Mouse (Mus musculus) midbrain, embryonic 15.5 days (tissue): ENCODE measurements around the gene Il2rb. TPM values are rescaled to one million over a fixed set of nuclear protein-coding genes. Genes with fewer than 3 reads are reported as not detected.

Source experiments
- ATAC-seq: fragments of 200-750 bp; cut with Nextera tagmentation; replicated peaks from 2 replicates; pipeline ENCODE4 v1.8.0; 2017; ENCODE audit warnings: moderate TSS enrichment
- H3K27ac ChIP-seq: fragments of 300-500 bp; sonication (generic); 2 replicates; pipeline ENCODE4 v1.5.1; 2015; ENCODE audit warnings: mild to moderate bottlenecking, inconsistent platforms
- H3K27me3 ChIP-seq: fragments of 300-500 bp; sonication (generic); replicated peaks from 2 replicates; pipeline ENCODE4 v1.6.1; 2015; ENCODE audit warnings: inconsistent platforms
- H3K36me3 ChIP-seq: fragments of 300-500 bp; sonication (generic); replicated peaks from 2 replicates; pipeline ENCODE4 v1.6.1; 2015; ENCODE audit warnings: inconsistent platforms
- H3K4me1 ChIP-seq: fragments of 300-500 bp; sonication (generic); 2 replicates; pipeline ENCODE4 v1.6.1; 2015; ENCODE audit warnings: inconsistent platforms
- H3K4me2 ChIP-seq: fragments of 300-500 bp; sonication (generic); 2 replicates; pipeline ENCODE4 v1.6.1; 2015; ENCODE audit warnings: inconsistent platforms, mild to moderate bottlenecking, moderate library complexity
- H3K4me3 ChIP-seq: fragments of 300-500 bp; sonication (generic); 2 replicates; pipeline ENCODE4 v1.5.1; 2015; ENCODE audit warnings: mild to moderate bottlenecking, inconsistent platforms
- H3K9ac ChIP-seq: fragments of 300-500 bp; sonication (generic); 2 replicates; pipeline ENCODE4 v1.6.1; 2015; ENCODE audit warnings: mild to moderate bottlenecking, inconsistent platforms
- H3K9me3 ChIP-seq: fragments of 300-500 bp; sonication (generic); 2 replicates; pipeline ENCODE4 v1.6.1; 2016; ENCODE audit warnings: inconsistent platforms
- WGBS: fragments of 180-500 bp; shearing (Covaris S2); methylation state at CpG from one replicate; pipeline ENCODE4 v1.1.7; 2015; ENCODE audit warnings: mixed read lengths; 5-methylcytosine and 5-hydroxymethylcytosine counted together
- polyA plus RNA-seq: library from polyadenylated mRNA; unstranded; fragments of >200 nt; fragmentation: Nextera tagmentation; extraction: Ambion mirVana; gene quantifications from 2 replicates; pipeline ENCODE4 v1.2.1, GENCODE M21; 2015

The Il2rb gene
- polyA plus RNA-seq: 0.05 TPM in 1 of 2 replicates, not detected in the other

DNA sequence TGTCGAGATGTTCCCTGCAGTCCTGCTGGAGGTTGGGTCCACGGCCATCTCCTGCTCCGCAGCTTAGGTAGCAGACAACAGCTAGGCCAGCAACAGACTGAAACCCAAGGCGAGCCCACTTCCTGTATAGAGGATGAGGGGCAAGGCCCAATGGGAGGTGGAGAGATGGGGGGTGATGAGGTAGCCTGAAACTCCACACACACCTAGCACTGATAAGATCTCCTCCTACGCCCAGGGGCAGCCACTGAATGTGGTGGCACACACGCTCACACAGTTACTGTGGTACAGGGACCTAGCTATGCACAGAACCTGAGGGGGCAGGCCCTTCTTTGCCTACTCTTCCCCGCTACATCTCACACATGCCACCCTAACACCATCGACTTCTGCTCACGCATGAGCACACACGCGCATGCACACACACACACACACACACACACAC, at the start of gene Il2rb:
Gene Il2rb (minus strand): TSS at position 304 of the 439 bp plus-strand sequence.
- no peaks in the 10 kb centered on the region for H3K27me3 ChIP-seq
- 92% methylated on average over 11 of the region's 11 CpGs for WGBS
- no peak within 1 kb of the TSS for H3K9ac ChIP-seq
- no peak for ATAC-seq
- H3K36me3 ChIP-seq: no peaks in the 10 kb centered on the region
- no peak within 1 kb of the TSS for H3K4me2 ChIP-seq
- no peaks in the 10 kb centered on the region for H3K4me1 ChIP-seq
- H3K27ac ChIP-seq: no peak within 1 kb of the TSS
- no peak within 1 kb of the TSS for H3K4me3 ChIP-seq
- no peaks in the 10 kb centered on the region for H3K9me3 ChIP-seq

DNA sequence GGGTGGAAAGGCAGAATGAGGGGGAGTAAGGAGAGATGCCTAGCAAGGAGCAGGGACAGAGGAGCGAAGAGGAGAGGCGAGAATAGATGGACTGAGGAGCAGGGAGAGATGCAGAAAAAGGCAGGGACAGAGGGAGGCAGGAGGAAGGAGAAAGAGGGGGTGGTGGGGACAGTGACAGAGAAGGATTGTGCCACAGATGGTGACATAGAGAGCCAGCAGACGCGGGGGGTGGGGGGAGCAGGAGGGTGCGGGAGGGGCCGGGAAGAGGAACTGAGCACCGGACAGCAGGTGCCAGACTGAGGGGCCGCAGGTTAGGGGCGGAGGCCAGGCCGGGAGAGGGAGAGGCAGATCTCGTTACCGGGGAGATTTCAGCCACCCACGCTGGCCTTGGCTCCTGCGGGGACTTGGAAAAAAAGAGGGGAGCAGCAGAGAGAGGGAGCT, 49.5 kb upstream of the Il2rb start, which contains the start of gene Sstr3:
Gene Sstr3 (minus strand): TSS at position 125 of the 441 bp plus-strand sequence.
- Histone ChIP-seq H3K9me3 (no peaks in the 10 kb centered on the region), H3K9ac (peak within 1 kb of the TSS; percentile 17; the same call in 1 of the 2 replicates), H3K4me3 (no peak within 1 kb of the TSS), H3K36me3 (no peaks in the 10 kb centered on the region), H3K27ac (no peak within 1 kb of the TSS), H3K27me3 (peaks cover 5% of the 10 kb centered on the region), H3K4me2 (peak within 1 kb of the TSS; percentile 38), H3K4me1 (peaks cover 14% of the 10 kb centered on the region)
- WGBS: 12% methylated on average over 14 of the region's 14 CpGs
- no peak for ATAC-seq

DNA sequence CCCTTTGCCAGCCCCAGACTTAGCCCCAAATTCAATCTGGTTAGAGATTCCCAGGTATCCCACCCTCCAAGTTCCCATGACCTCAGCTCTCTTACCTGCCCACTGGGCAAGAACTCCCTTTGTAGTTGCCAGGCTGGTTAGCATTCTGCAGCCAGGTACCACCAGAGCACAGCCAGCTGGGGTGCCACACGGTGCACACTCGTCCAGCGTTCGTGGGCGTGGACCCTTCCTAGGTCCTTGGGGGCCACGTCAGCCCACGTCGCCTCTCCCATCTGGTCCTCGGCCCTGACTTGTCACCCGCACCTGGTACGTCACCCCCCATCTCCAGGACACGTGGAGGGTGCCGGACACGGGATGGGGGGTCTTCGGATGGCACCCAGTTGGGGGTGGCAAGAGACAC, 49.0 kb upstream of the Il2rb start:
- H3K36me3 ChIP-seq: no peaks in the 10 kb centered on the region
- 83% methylated on average over 15 of the region's 15 CpGs for WGBS
- H3K27ac ChIP-seq: no peak overlapping the region
- no peak overlapping the region for H3K9ac ChIP-seq
- no peak overlapping the region for H3K4me2 ChIP-seq
- no peaks in the 10 kb centered on the region for H3K9me3 ChIP-seq
- peaks cover 14% of the 10 kb centered on the region for H3K4me1 ChIP-seq
- H3K4me3 ChIP-seq: no peak overlapping the region
- ATAC-seq: no peak
- H3K27me3 ChIP-seq: peaks cover 5% of the 10 kb centered on the region

DNA sequence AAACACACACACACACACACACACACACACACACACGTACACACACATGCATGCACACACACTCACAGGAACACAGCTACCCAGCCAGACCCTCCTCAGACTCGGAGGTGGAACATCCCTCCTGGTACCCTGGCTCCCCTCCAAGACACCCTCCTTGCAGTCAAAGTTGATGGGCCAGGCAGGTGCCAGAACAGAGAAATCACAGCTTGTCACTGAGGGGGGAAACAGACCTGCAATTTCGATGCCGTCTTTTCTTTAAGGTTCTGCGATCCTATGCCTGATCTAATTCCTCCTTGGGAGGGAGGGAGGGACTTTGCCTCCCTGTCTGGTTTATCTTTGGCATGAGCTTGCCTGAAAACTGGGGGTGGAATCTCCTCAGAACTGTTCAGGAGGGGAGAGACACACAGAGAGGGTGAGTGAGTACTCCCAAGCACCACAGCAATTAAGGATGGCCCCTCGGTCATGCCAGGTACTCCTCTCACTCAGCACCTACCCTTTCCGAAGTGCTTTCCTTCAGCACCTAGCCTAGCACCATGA, 47.8 kb upstream of the Il2rb start:
- H3K27me3 ChIP-seq: peaks cover 5% of the 10 kb centered on the region
- no peak overlapping the region for H3K4me3 ChIP-seq
- peaks cover 10% of the 10 kb centered on the region for H3K4me1 ChIP-seq
- H3K9me3 ChIP-seq: no peaks in the 10 kb centered on the region
- H3K4me2 ChIP-seq: no peak overlapping the region
- 67% methylated on average over 7 of the region's 7 CpGs for whole genome bisulfite sequencing
- H3K9ac ChIP-seq: no peak overlapping the region
- H3K36me3 ChIP-seq: no peaks in the 10 kb centered on the region
- ATAC-seq: no peak
- no peak overlapping the region for H3K27ac ChIP-seq

DNA sequence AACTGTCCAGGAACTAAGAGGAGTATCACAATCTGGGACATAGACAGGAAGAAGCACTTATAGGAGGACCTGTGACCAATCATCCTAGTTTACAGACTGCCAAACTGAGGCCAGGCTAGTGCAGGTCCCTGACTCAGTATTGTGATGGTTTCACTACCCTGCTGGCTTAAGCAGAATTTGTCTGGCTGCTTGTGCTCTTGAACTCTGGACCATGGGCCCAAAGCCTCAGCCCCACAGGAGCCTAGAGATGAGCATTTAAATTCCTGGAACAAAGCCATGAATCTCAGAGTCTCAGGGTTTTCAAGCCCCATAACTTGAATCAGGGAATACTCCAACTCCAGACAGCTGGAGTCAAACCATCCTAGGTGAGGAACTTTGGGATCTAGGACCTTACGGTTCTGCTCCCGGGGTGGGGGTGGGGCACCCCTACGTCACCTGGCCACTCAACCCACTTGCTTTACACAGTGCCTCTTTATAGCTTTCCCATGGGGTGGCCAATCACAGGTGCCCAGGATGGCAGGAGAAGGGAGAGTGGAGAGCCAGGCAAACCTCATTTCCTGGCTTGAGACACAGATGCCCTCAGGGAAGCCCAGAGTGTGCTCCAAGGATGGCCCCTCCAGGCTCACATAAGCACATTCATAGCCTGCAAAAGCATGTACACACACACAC, 47.2 kb upstream of the Il2rb start:
- Histone ChIP-seq H3K36me3 (no peaks in the 10 kb centered on the region), H3K9me3 (no peaks in the 10 kb centered on the region), H3K4me2 (no peak overlapping the region), H3K4me3 (no peak overlapping the region), H3K9ac (no peak overlapping the region), H3K4me1 (peaks cover 10% of the 10 kb centered on the region), H3K27ac (no peak overlapping the region), H3K27me3 (peaks cover 5% of the 10 kb centered on the region)
- WGBS: 71% methylated on average over 3 of the region's 3 CpGs
- ATAC-seq: no peak

DNA sequence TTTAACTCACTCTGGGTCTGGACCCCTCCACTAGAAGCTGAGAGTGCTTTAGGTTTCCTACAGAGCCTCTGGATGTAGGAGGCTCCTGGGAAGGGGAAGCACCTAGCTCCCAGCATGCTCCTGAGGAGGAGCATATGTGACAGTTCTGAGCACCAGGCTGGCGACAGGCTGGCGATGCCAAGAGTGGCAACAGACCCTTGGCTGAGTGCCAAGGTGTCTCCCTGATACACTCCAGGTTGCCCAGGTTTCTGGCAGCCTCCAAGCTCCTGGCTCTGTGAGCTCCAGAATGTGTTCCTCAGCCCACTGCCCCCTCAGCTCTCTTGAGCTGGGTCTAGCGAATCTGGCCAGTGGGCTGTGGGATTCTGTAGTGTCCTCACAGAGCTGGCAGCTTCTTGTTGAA, 46.5 kb upstream of the Il2rb start:
- H3K4me1 ChIP-seq: peaks cover 10% of the 10 kb centered on the region
- no peak overlapping the region for H3K4me3 ChIP-seq
- no peak for ATAC-seq
- no peaks in the 10 kb centered on the region for H3K36me3 ChIP-seq
- no peak overlapping the region for H3K9ac ChIP-seq
- WGBS: 78% methylated on average over 3 of the region's 3 CpGs
- no peak overlapping the region for H3K4me2 ChIP-seq
- no peaks in the 10 kb centered on the region for H3K9me3 ChIP-seq
- no peak overlapping the region for H3K27ac ChIP-seq
- peaks cover 5% of the 10 kb centered on the region for H3K27me3 ChIP-seq

DNA sequence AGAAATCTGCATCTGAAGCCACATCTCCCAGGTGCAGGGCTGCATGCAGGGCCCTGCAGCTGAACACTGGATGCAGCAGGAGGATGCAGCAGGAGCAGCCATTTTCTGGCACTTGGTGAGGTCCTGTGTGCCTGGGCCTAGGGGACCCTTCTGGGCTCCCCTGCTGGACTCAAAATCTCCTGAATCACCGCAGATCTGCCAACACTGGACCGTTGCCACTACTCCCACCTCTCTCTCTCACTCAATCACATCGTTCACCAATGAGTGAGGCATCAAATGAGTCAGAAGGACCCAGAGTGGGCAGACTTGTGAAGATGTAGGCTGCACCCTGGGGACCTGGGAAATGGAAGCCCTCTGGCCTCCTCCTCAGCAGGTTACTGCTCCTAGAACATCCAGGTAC, 46.0 kb upstream of the Il2rb start:
- peaks cover 13% of the 10 kb centered on the region for H3K4me1 ChIP-seq
- H3K9ac ChIP-seq: no peak overlapping the region
- H3K4me2 ChIP-seq: no peak overlapping the region
- WGBS: 77% methylated on average over 3 of the region's 3 CpGs
- H3K27ac ChIP-seq: no peak overlapping the region
- H3K4me3 ChIP-seq: no peak overlapping the region
- ATAC-seq: no peak
- peaks cover 5% of the 10 kb centered on the region for H3K27me3 ChIP-seq
- no peaks in the 10 kb centered on the region for H3K9me3 ChIP-seq
- H3K36me3 ChIP-seq: no peaks in the 10 kb centered on the region

DNA sequence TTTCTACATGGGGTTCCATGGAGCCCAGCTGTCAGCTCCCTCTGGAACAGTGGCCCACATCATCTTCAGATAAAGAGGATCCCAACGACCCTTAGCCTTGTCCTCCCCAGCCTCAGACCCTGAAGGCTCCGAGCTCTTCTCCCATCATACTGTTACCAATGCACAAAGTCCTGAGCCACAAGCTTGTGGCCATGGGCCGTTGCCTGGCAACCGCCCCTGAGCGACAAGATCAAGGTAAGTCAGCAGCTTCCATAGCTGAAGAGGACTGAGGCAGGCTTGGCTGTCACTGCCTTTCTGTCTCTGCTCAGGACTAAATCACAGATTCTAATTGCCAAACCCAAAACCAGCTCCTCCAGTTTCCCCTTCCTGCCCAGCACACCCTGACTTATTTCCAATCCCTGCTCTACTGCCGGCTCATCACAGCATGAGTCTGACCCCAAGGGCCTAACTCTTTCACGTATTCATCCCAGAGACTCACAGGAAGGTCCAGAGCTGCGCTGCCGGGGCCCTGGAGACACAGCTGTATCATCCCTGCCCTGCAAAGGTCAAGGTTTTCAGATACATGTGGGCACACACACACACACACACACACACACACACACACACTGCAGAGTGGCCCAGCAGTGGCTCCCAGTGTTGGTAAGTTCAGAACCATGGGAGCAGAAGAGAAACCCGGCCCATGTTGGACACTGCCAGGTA, 40.8 kb upstream of the Il2rb start:
- Histone ChIP-seq H3K27ac (peak overlapping the region; percentile 52; the same call in 1 of the 2 replicates), H3K4me1 (peaks cover 24% of the 10 kb centered on the region), H3K9me3 (no peaks in the 10 kb centered on the region), H3K27me3 (no peaks in the 10 kb centered on the region; the same call in none of the 2 replicates), H3K4me2 (no peak overlapping the region), H3K36me3 (no peaks in the 10 kb centered on the region), H3K9ac (0 out of 2 replicates have a peak overlapping the region, but pooled peaks have one; percentile 4), H3K4me3 (no peak overlapping the region)
- ATAC-seq: no peak
- 36% methylated on average over 10 of the region's 10 CpGs for WGBS

DNA sequence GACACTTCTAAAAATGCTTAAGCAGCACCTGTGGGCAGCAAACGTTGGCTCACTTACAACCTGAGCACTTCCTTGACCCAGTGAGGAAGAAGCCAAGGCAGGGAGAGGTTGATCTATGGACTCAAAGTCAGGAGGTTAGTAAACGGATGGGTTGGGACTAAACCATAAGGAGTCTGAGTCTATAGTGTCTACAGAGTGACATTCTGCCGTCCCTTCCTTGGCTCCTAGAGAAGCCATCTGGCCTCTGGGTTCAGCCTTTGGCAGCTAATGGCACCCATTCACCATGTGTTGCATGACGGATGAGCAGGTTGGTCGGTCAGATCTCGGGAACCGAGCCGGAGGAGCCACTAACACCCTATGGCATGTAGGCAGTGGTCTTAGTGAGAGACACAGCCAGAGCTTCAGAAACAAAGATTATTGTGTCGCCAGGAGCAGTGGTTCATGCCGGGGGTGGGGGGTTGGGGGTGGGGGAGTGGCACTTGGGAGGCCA, 38.3 kb upstream of the Il2rb start:
- H3K36me3 ChIP-seq: no peaks in the 10 kb centered on the region
- H3K27me3 ChIP-seq: no peaks in the 10 kb centered on the region; the same call in 1 of the 2 replicates
- WGBS: 80% methylated on average over 10 of the region's 10 CpGs
- H3K4me1 ChIP-seq: peaks cover 38% of the 10 kb centered on the region
- H3K4me2 ChIP-seq: no peak overlapping the region
- no peak for ATAC-seq
- no peak overlapping the region for H3K27ac ChIP-seq
- no peaks in the 10 kb centered on the region for H3K9me3 ChIP-seq
- no peak overlapping the region for H3K4me3 ChIP-seq
- no peak overlapping the region for H3K9ac ChIP-seq

DNA sequence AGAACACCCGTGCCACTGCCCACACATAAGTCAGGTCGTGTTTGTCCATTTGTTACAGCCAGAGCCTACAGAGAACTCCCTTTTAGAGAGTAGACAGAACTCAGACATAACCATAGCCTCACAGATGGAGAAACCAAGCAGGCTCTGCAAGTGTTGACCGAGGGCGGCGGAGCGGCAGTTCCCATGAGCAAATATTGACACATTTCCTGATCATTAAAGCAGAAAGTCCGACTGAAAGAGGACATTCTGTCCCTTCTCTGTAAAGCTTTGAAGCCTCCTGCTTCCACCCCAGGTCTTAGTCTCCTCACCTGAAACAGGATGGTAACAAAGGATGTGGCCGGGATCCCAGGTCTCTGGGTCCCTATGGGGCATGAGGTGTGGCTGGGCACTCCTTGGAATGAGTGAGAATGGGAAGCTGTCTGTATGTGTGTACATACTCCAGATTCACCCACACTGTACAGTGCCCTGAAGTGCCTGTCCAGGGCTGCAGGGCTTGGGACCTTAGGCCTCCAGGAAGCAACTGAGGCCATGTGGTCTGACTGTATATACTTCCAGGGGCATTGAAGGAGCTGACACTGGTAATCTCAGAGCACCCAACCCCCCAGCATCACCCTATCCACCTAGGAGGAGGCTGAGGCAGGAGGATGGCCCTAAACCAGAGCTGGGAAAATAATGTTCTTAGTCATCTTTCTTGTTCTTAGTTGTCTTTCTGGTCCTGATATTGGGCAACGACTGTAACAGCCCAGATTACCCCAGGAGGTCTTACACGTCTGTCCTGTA, 37.7 kb upstream of the Il2rb start:
- 71% methylated on average over 10 of the region's 10 CpGs for WGBS
- ATAC-seq: no peak
- 0 out of 2 replicates have a peak overlapping the region, but pooled peaks have one; percentile 21 for H3K27ac ChIP-seq

DNA sequence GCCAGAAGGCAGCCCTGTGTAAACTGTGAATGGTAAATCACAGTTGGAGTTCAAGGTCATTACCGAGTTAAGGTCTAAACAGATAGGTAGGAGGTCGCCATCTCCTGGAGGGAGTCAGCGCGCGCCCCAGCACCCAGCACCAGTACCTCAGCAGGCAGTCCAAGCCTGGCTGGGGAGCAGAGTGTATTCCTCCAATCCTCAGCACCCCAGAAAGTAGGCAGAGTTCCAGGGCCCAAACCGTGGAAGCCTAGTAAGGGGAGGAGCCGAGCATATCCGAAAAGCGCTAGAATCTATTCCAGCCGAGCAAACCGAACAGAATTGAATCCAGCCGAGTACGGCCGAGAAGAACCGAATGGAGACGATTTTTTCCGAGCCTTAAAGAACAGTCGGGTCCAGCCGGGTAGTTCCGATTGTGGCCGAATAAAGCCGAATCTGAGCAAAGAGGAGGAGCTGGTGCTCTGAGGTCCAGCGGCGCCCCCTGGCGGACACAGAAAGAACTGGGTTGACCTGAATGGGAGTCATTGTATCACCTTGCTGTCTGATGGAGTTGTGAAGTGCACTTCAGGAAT, 36.9 kb upstream of the Il2rb start:
- Histone ChIP-seq H3K4me2 (peak overlapping the region; percentile 59), H3K36me3 (no peaks in the 10 kb centered on the region), H3K9ac (peak overlapping the region; percentile 41; the same call in 1 of the 2 replicates), H3K27ac (peak overlapping the region; percentile 84), H3K27me3 (no peaks in the 10 kb centered on the region), H3K9me3 (no peaks in the 10 kb centered on the region), H3K4me1 (peaks cover 38% of the 10 kb centered on the region), H3K4me3 (peak overlapping the region; percentile 33)
- peak; percentile 91 for ATAC-seq
- WGBS: under 1% methylated on average over 25 of the region's 25 CpGs

More for the DNA sequence above, 37.7 kb upstream of the Il2rb start:
- Histone ChIP-seq H3K4me1 (peaks cover 38% of the 10 kb centered on the region), H3K36me3 (no peaks in the 10 kb centered on the region), H3K9ac (no peak overlapping the region), H3K27me3 (no peaks in the 10 kb centered on the region; the same call in 1 of the 2 replicates), H3K4me3 (no peak overlapping the region), H3K4me2 (no peak overlapping the region), H3K9me3 (no peaks in the 10 kb centered on the region)
